Mouse (Mus musculus) ES-Bruce4 (cell line): ENCODE measurements around the gene Cnot3.

Source experiments
- CTCF ChIP-seq: IDR thresholded peaks from one replicate; pipeline ENCODE4 v1.8.1; 2011; ENCODE audit warnings: low read depth, low read length
- EP300 ChIP-seq: IDR thresholded peaks from 2 replicates; pipeline ENCODE4 v1.6.1; 2011; ENCODE audit warnings: low read depth, low read length; ENCODE audit not compliant: insufficient read depth
- POLR2A ChIP-seq: IDR thresholded peaks from one replicate; pipeline ENCODE4 v1.8.1; 2011; ENCODE audit warnings: low read length; ENCODE audit not compliant: insufficient read depth

DNA sequence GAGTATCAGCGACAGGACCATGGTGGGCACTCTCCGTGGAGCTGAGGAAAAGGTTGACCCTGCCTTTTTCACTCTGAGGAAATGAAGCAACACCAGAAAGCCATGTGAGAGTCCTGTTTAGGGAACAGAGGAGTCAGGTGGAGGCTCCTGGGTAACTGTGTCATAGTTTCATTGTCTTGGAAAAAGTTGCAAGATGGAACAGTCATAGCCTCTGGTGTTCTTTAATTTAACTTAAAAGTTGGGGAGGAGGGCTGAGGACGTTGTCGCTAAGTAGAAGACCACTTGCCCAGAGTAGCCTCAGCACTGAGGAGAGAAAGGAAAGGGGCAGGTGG is 29.0 kb upstream of the Cnot3 start, which contains the start of gene Oscar:
- TF ChIP-seq CTCF (no peak), EP300 (no peak), POLR2A (no peak)
